Mouse (Mus musculus) embryonic facial prominence, embryonic 13.5 days (tissue): ENCODE results near the gene Pkd1. TPM values are rescaled to one million over a fixed set of nuclear protein-coding genes. Genes with fewer than 3 reads are reported as not detected.

Experiments
- ATAC-seq: fragments of 200-750 bp; cut with Nextera tagmentation; 2 replicates; pipeline ENCODE4 v1.8.0; 2017; ENCODE audit warnings: low read depth; ENCODE audit not compliant: insufficient number of reproducible peaks, insufficient read depth, low FRiP score, low TSS enrichment
- H3K27ac ChIP-seq: fragments of 300-500 bp; sonication (generic); 2 replicates; pipeline ENCODE4 v1.5.1; 2015; ENCODE audit warnings: moderate library complexity, mild to moderate bottlenecking, inconsistent platforms
- H3K27me3 ChIP-seq: fragments of 300-500 bp; sonication (generic); 2 replicates; pipeline ENCODE4 v1.6.1; 2015; ENCODE audit warnings: mild to moderate bottlenecking, inconsistent platforms
- H3K36me3 ChIP-seq: fragments of 300-500 bp; sonication (generic); 2 replicates; pipeline ENCODE4 v1.6.1; 2015; ENCODE audit warnings: mild to moderate bottlenecking, inconsistent platforms
- H3K4me1 ChIP-seq: fragments of 300-500 bp; sonication (generic); 2 replicates; pipeline ENCODE4 v1.6.1; 2015; ENCODE audit warnings: inconsistent platforms
- H3K4me2 ChIP-seq: fragments of 300-500 bp; sonication (generic); 2 replicates; pipeline ENCODE4 v1.6.1; 2015; ENCODE audit warnings: moderate library complexity, mild to moderate bottlenecking, inconsistent platforms
- H3K4me3 ChIP-seq: fragments of 300-500 bp; sonication (generic); 2 replicates; pipeline ENCODE4 v1.5.1; 2015; ENCODE audit warnings: mild to moderate bottlenecking, inconsistent platforms
- H3K9ac ChIP-seq: fragments of 300-500 bp; sonication (generic); 2 replicates; pipeline ENCODE4 v1.6.1; 2015; ENCODE audit warnings: mild to moderate bottlenecking, inconsistent platforms
- H3K9me3 ChIP-seq: fragments of 300-500 bp; sonication (generic); 2 replicates; pipeline ENCODE4 v1.6.1; 2016; ENCODE audit warnings: inconsistent platforms
- WGBS: fragments of 180-500 bp; shearing (Covaris S2); methylation state at CpG from one replicate; pipeline ENCODE4 v1.1.7; 2015; ENCODE audit warnings: mixed read lengths; 5-methylcytosine and 5-hydroxymethylcytosine counted together
- polyA plus RNA-seq: library from polyadenylated mRNA; unstranded; fragments of >200 nt; fragmentation: Nextera tagmentation; extraction: Ambion mirVana; gene quantifications from 2 replicates; pipeline ENCODE4 v1.2.1, GENCODE M21; 2015

The Pkd1 gene
- polyA plus RNA-seq, 1 experiment from 2014 or later = 30.6 TPM

DNA sequence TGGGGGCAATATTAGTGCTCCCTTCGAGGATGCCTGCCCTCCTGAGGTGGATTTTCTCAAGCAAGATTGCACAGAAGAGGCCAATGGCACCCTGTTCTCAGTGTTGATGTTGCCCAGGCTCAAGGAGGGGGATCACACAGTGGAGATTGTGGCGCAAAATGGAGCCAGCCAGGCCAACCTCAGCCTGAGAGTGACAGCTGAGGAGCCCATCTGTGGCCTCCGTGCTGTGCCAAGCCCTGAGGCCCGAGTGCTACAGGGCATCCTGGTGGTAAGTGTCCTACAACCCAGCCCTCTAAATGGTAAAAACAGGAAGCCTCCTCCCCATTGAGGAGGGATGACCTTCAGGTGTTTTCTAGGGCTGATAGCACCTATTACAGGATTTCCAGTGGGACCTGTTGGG is 20.2 kb downstream of the Pkd1 start:
- H3K36me3 ChIP-seq = peaks cover 91% of the 10 kb centered on the region
- WGBS = 92% methylated on average over 4 of the region's 4 CpGs
- no peak overlapping the region for H3K27ac ChIP-seq
- no peaks in the 10 kb centered on the region for H3K27me3 ChIP-seq
- H3K4me1 ChIP-seq = peaks cover 11% of the 10 kb centered on the region
- H3K9ac ChIP-seq = no peak overlapping the region
- no peaks in the 10 kb centered on the region for H3K9me3 ChIP-seq
- no peak overlapping the region for H3K4me3 ChIP-seq
- no peak for ATAC-seq
- H3K4me2 ChIP-seq = no peak overlapping the region

GRCm38 (mm10) chr17:24572651-24573245 is 23.1 kb downstream of the Pkd1 start:
- WGBS = 93% methylated on average over 12 of the region's 12 CpGs
- Histone ChIP-seq H3K9ac (no peak overlapping the region), H3K4me1 (no peaks in the 10 kb centered on the region), H3K27me3 (no peaks in the 10 kb centered on the region), H3K36me3 (peaks cover 99% of the 10 kb centered on the region), H3K4me3 (no peak overlapping the region), H3K4me2 (no peak overlapping the region), H3K9me3 (no peaks in the 10 kb centered on the region), H3K27ac (no peak overlapping the region)
- no peak for ATAC-seq

GRCm38 (mm10) chr17:24573811-24574210 is 24.2 kb downstream of the Pkd1 start:
- Histone ChIP-seq H3K4me2 (no peak overlapping the region), H3K27ac (no peak overlapping the region), H3K9me3 (no peaks in the 10 kb centered on the region), H3K4me3 (no peak overlapping the region), H3K4me1 (no peaks in the 10 kb centered on the region), H3K27me3 (no peaks in the 10 kb centered on the region), H3K9ac (no peak overlapping the region), H3K36me3 (peaks cover 100% of the 10 kb centered on the region)
- ATAC-seq = no peak
- WGBS = 95% methylated on average over 9 of the region's 9 CpGs

DNA sequence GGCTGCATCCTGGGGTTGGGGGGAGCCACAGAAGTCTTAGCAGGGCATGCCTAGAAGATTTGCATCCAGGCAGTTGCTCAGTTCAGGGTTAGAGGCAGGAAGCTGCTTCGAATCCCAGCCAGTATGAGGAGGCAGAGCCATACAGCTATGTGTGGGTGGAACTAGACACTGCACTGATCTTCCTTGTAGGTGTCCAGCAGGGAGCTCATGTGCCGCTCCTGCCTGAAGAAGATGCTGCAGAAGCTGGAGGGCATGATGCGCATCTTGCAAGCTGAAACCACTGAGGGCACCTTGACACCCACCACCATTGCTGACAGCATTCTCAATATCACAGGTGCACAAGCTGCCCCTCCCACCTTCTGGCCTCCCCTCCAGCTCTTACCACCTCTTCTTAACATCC is 29.9 kb downstream of the Pkd1 start:
- H3K9ac ChIP-seq = no peak overlapping the region
- no peaks in the 10 kb centered on the region for H3K27me3 ChIP-seq
- WGBS = 86% methylated on average over 3 of the region's 3 CpGs
- peaks cover 97% of the 10 kb centered on the region for H3K36me3 ChIP-seq
- no peaks in the 10 kb centered on the region for H3K9me3 ChIP-seq
- H3K4me2 ChIP-seq = no peak overlapping the region
- H3K4me1 ChIP-seq = no peaks in the 10 kb centered on the region
- H3K4me3 ChIP-seq = no peak overlapping the region
- no peak for ATAC-seq
- no peak overlapping the region for H3K27ac ChIP-seq

- peaks cover 94% of the 10 kb centered on the region for H3K36me3 ChIP-seq
- no peaks in the 10 kb centered on the region for H3K27me3 ChIP-seq
- H3K27ac ChIP-seq = no peak overlapping the region
- H3K4me1 ChIP-seq = no peaks in the 10 kb centered on the region
- no peak overlapping the region for H3K4me2 ChIP-seq
- no peak overlapping the region for H3K9ac ChIP-seq
- H3K4me3 ChIP-seq = no peak overlapping the region
- WGBS = 95% methylated on average over 2 of the region's 2 CpGs
- ATAC-seq = no peak
- H3K9me3 ChIP-seq = no peaks in the 10 kb centered on the region
Observed at GRCm38 (mm10) chr17:24580287-24580686, 30.7 kb downstream of the Pkd1 start.

- H3K4me2 ChIP-seq = no peak overlapping the region
- 59% methylated on average over 5 of the region's 5 CpGs for WGBS
Observed at GRCm38 (mm10) chr17:24583599-24584460, 34.2 kb downstream of the Pkd1 start.

GRCm38 (mm10) chr17:24584520-24584919 is 34.9 kb downstream of the Pkd1 start:
- Histone ChIP-seq H3K4me3 (no peak overlapping the region), H3K27ac (no peak overlapping the region), H3K4me2 (no peak overlapping the region), H3K9ac (no peak overlapping the region), H3K9me3 (no peaks in the 10 kb centered on the region), H3K36me3 (peaks cover 88% of the 10 kb centered on the region), H3K27me3 (no peaks in the 10 kb centered on the region), H3K4me1 (no peaks in the 10 kb centered on the region)
- ATAC-seq = no peak
- 75% methylated on average over 3 of the region's 3 CpGs for WGBS

More at GRCm38 (mm10) chr17:24583599-24584460, 34.2 kb downstream of the Pkd1 start:
- Histone ChIP-seq H3K27me3 (no peaks in the 10 kb centered on the region), H3K27ac (no peak overlapping the region), H3K4me3 (no peak overlapping the region), H3K9ac (no peak overlapping the region), H3K9me3 (no peaks in the 10 kb centered on the region), H3K4me1 (no peaks in the 10 kb centered on the region), H3K36me3 (peaks cover 91% of the 10 kb centered on the region)
- ATAC-seq = no peak

- 95% methylated on average over 4 of the region's 4 CpGs for WGBS
- no peak overlapping the region for H3K27ac ChIP-seq
- no peaks in the 10 kb centered on the region for H3K4me1 ChIP-seq
- no peak for ATAC-seq
- H3K27me3 ChIP-seq = no peaks in the 10 kb centered on the region
- no peaks in the 10 kb centered on the region for H3K9me3 ChIP-seq
- peaks cover 85% of the 10 kb centered on the region for H3K36me3 ChIP-seq
- H3K4me3 ChIP-seq = no peak overlapping the region
- H3K9ac ChIP-seq = no peak overlapping the region
- H3K4me2 ChIP-seq = no peak overlapping the region
Observed at GRCm38 (mm10) chr17:24586532-24586931, 36.9 kb downstream of the Pkd1 start.

GRCm38 (mm10) chr17:24590943-24591342 is 41.3 kb downstream of the Pkd1 start:
- 91% methylated on average over 3 of the region's 3 CpGs for WGBS

GRCm38 (mm10) chr17:24591695-24592094 is 42.1 kb downstream of the Pkd1 start:
- 92% methylated on average over 5 of the region's 5 CpGs for WGBS
- H3K4me2 ChIP-seq = no peak overlapping the region
- no peak overlapping the region for H3K27ac ChIP-seq
- no peak for ATAC-seq
- H3K9me3 ChIP-seq = no peaks in the 10 kb centered on the region
- H3K4me3 ChIP-seq = no peak overlapping the region
- H3K36me3 ChIP-seq = peaks cover 91% of the 10 kb centered on the region
- no peak overlapping the region for H3K9ac ChIP-seq
- H3K4me1 ChIP-seq = no peaks in the 10 kb centered on the region
- no peaks in the 10 kb centered on the region for H3K27me3 ChIP-seq

More at GRCm38 (mm10) chr17:24590943-24591342, 41.3 kb downstream of the Pkd1 start:
- H3K4me2 ChIP-seq = no peak overlapping the region
- no peak overlapping the region for H3K9ac ChIP-seq
- H3K27ac ChIP-seq = no peak overlapping the region
- no peak overlapping the region for H3K4me3 ChIP-seq
- H3K36me3 ChIP-seq = peaks cover 91% of the 10 kb centered on the region
- H3K4me1 ChIP-seq = no peaks in the 10 kb centered on the region
- H3K27me3 ChIP-seq = no peaks in the 10 kb centered on the region
- H3K9me3 ChIP-seq = no peaks in the 10 kb centered on the region
- ATAC-seq = no peak

- no peak overlapping the region for H3K9ac ChIP-seq
- H3K4me2 ChIP-seq = no peak overlapping the region
- no peak overlapping the region for H3K4me3 ChIP-seq
- no peaks in the 10 kb centered on the region for H3K4me1 ChIP-seq
- H3K9me3 ChIP-seq = no peaks in the 10 kb centered on the region
- no peaks in the 10 kb centered on the region for H3K27me3 ChIP-seq
- WGBS = 79% methylated on average over 5 of the region's 5 CpGs
- peaks cover 92% of the 10 kb centered on the region for H3K36me3 ChIP-seq
- no peak for ATAC-seq
- no peak overlapping the region for H3K27ac ChIP-seq
Observed at GRCm38 (mm10) chr17:24593248-24593647, 43.6 kb downstream of the Pkd1 start.
